Mouse (Mus musculus) E14TG2a.4 (cell line): ENCODE measurements around the gene Xpo5.

Source experiments
- CTCF ChIP-seq: conservative IDR thresholded peaks from 2 replicates; pipeline ENCODE4 v1.5.1; 2014; ENCODE audit warnings: low read length
- NANOG ChIP-seq: IDR thresholded peaks from 2 replicates; pipeline ENCODE4 v1.6.1; 2014; ENCODE audit warnings: borderline replicate concordance, low read length, mixed read lengths

DNA sequence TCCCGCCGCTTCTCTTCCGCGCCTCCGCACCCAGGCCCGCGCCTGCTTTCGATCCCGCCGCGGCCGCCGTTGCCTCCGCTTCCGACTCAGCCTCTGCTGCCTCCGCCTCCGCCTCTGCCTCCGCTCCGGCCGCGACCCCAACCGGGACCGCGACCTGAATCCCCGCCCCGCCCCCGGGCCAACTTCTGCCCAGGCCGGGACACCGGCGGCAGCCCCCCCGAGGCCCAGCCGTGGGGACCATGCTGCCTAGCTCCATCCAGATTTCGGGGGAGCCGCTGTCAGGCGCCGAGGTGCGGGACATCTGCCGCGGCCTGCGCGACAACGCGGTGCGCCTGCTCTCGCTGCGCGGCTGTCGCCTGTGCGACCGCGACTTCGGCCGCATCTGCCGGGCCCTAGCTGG, 51.5 kb downstream of the Xpo5 start:
- TF ChIP-seq CTCF (no peak), NANOG (no peak)
